Mouse (Mus musculus): ENCODE data around the gene Vmn2r103.

The Vmn2r103 gene

GRCm38 (mm10) chr17:19773063-19773462 is at the start of gene Vmn2r103:
TSS of gene Vmn2r103 (plus strand) at chr17:19773363.
- no peak for DNase-seq (ENCODE audit: low read depth in 1 of 2, low spot score in 2 of 2)

GRCm38 (mm10) chr17:19778994-19779393 is 5.8 kb downstream of the Vmn2r103 start:
- no peak for DNase-seq (ENCODE audit: low read depth in 1 of 2, low spot score in 2 of 2)

- DNase-seq (ENCODE audit: low read depth in 1 of 2, low spot score in 2 of 2) = no peak
Measured at GRCm38 (mm10) chr17:19789248-19789647, 16.1 kb downstream of the Vmn2r103 start.

All from monocyte, adult 2 months (primary cell).